Mouse (Mus musculus) cortical plate, adult 2 months (tissue): ENCODE data around the gene Naga. TPM values are rescaled to one million over a fixed set of nuclear protein-coding genes. Genes with fewer than 3 reads are reported as not detected.
A peak's percentile ranks its signal among the peaks of the same experiment; 100 is the strongest.
"Not testable (repeated sequence)": the region's sequence is repeated elsewhere in the genome, so short reads cannot be mapped to it uniquely, and the experiment has no call there.

Source experiments
- H3K27ac ChIP-seq: fragments of 200-500 bp; 2 replicates; pipeline ENCODE4 v1.5.1; 2012; ENCODE audit warnings: low read length, control low read depth, inconsistent platforms; ENCODE audit not compliant: insufficient read depth
- H3K4me1 ChIP-seq: fragments of 200-500 bp; 2 replicates; pipeline ENCODE4 v1.6.1; 2011; ENCODE audit warnings: low read length; ENCODE audit not compliant: control insufficient read depth, insufficient read depth
- H3K4me3 ChIP-seq: fragments of 200-500 bp; 2 replicates; pipeline ENCODE4 v1.5.1; 2011; ENCODE audit warnings: mild to moderate bottlenecking, low read length, control low read depth; ENCODE audit not compliant: insufficient read depth
- CTCF ChIP-seq: fragments of 200-500 bp; IDR thresholded peaks from 2 replicates; pipeline ENCODE4 v1.5.1; 2011; ENCODE audit warnings: mild to moderate bottlenecking, control low read depth, low read length; ENCODE audit not compliant: insufficient read depth; ENCODE audit errors: extremely low read depth
- POLR2A ChIP-seq: fragments of 200-500 bp; IDR thresholded peaks from 2 replicates; pipeline ENCODE4 v1.6.1; 2011; ENCODE audit warnings: mild to moderate bottlenecking, low read length, control low read depth; ENCODE audit not compliant: insufficient read depth; ENCODE audit errors: extremely low read depth
- polyA plus RNA-seq: library from polyadenylated mRNA; depleted of rRNA; stranded (reverse); fragments of >200 nt; gene quantifications from 2 replicates; pipeline ENCODE4 v1.2.3, GENCODE M21; 2012

The Naga gene
- polyA plus RNA-seq, 1 experiment: 54.8 TPM

DNA sequence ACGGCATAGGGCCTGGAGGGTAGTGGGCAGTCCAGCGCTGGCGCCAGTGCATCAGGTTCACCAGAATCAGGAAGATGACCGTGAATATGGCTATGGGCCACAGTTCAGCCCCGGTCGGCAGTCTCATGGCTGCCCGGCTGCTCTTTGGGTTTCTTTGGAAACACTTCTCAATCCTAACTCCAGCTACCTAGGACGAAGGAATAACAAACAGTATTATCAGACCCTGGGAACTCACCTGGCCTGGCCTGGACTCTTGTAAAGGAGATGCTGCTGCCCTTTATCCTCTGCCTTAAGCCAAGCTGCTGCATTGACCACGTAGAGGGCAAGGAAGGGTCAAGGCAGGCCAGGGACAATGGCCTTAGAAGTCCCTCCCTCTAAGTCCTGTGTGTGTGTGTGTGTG is 37.1 kb upstream of the Naga start:
- peak overlapping the region; percentile 86; the same call in 1 of the 2 replicates for H3K27ac ChIP-seq
- H3K4me1 ChIP-seq: peaks cover 2% of the 10 kb centered on the region
- H3K4me3 ChIP-seq: no peak overlapping the region
- no peak for TF ChIP-seq CTCF
- TF ChIP-seq POLR2A: no peak

DNA sequence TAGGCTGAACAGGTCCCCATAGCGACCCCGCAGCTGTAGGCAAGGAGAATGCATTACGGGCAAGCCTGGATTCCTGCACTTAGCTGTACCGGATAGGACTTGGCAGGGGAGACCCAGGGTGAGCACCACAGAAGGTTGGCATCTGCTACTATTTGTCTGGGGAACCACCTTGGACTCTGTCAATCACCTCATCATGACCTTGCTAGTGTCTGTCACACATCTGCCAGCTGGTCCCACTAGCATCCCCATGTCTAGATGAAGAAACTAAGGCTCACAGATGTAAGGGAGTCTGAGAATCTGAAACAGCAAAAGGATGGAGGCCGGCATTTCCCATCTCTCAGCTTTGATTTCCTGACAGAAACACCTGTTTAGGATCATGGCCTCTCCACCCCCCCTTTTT is 35.7 kb upstream of the Naga start:
- no peak for TF ChIP-seq CTCF
- TF ChIP-seq POLR2A: no peak
- no peak overlapping the region for H3K27ac ChIP-seq
- no peak overlapping the region for H3K4me3 ChIP-seq
- H3K4me1 ChIP-seq: peaks cover 2% of the 10 kb centered on the region

DNA sequence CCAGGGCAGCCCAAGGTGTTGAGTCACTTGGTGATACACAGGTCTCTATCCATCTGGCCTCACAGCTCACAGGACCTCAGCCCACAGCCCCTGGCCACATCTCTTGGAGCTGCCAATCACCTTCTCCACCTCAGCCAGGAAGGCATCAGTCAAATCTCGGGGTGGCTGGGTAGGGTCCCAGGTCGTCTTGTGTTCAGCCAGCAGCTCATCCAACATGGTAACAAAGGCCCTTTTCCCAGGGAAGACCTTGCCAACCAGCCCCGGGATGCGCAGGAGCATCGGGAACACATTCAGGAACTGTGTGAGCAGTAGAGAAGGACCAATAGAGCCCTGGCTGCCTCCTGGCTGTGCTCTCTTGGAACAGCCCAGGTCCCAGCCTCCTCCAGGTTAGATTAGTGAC is 34.3 kb upstream of the Naga start:
- H3K27ac ChIP-seq: no peak overlapping the region
- no peak for TF ChIP-seq POLR2A
- no peak overlapping the region for H3K4me3 ChIP-seq
- H3K4me1 ChIP-seq: peaks cover 2% of the 10 kb centered on the region

DNA sequence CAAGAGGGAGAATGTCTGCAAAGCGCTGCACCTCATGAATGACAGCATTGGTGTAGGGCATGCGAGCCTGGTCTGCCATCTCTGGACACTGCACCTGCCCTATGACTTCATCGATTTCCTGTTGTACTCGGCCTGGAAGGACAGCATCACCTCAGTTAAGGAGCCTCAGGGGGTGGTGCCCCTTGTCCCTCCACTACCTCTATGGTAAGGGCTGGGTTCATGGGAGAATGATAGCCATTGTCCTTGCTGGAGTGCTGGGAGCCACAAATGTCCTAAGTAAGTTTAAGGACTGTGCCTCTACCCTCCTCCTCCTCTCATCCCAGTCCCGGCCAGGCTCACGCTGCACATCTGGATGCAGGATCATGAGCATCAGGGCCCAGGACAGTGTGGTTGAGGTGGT is 33.7 kb upstream of the Naga start:
- Histone ChIP-seq H3K4me3 (no peak overlapping the region), H3K4me1 (peaks cover 2% of the 10 kb centered on the region), H3K27ac (no peak overlapping the region)
- TF ChIP-seq CTCF (no peak), POLR2A (no peak)

DNA sequence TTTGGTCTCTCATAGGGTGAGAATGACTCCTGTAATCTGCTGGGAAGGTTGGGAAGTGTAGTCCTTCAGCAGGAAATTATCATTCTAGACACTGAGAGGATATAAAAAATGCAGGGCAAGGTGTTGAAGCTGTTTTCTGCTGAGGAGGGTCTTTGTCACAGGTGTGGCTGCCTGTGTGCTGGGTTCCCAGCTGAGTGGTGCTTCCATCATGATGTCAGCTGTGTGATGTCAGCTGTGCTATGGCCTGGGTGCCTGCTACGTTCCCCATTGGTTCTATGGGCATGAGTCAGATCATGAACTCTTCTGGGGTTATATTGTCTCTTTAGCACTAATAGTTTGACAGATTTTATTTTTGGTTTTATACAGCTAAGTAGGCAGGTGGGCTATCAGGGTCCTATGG is 30.1 kb upstream of the Naga start:
- no peak overlapping the region for H3K27ac ChIP-seq
- no peak for TF ChIP-seq POLR2A
- TF ChIP-seq CTCF: no peak

DNA sequence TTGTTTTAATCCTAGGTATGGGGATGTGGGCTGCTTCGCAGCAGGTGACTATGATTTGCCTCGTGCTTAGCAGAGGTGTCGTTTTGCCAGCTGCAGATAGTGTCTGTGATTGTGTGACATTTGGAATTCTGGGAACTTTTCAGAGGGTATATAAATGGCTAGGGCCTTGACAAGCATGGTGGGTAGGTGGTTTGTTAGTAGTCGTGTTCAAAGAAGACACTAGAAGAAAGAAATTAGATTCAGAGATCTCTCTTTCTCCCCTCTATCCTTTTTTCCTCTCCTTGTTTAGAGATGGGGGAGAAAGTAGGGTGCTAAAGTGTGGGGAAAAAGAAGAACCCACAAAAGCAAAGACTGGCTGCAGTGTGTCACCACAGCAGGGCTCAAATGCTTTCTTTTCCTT is 29.4 kb upstream of the Naga start:
- H3K4me1 ChIP-seq: no peaks in the 10 kb centered on the region
- H3K4me3 ChIP-seq: no peak overlapping the region
- H3K27ac ChIP-seq: no peak overlapping the region
- TF ChIP-seq CTCF (no peak), POLR2A (no peak)

More for the DNA sequence above, 30.1 kb upstream of the Naga start:
- Histone ChIP-seq H3K4me1 (no peaks in the 10 kb centered on the region), H3K4me3 (no peak overlapping the region)

DNA sequence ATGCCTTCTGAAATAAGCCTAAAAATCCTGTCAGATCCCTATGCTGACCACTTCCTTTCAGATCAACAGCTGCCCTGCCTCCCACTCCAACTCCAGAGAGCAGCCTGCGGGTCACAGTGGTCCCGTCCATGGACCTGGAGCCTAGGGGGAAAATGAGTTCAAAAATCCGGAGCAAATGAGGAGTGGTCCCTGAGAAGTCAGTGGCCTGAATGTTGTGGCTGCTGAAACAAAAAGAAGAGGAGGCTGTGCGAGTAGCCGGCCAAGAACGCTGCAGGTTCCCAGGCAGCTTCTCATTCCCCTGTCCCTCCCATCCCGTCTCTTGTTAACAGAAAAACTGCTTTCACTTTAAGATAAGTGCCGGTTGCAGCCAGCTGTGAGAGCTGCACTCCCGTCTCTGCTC is 25.8 kb upstream of the Naga start:
- H3K27ac ChIP-seq, H3K4me3 ChIP-seq, H3K4me1 ChIP-seq: not testable (repeated sequence)

DNA sequence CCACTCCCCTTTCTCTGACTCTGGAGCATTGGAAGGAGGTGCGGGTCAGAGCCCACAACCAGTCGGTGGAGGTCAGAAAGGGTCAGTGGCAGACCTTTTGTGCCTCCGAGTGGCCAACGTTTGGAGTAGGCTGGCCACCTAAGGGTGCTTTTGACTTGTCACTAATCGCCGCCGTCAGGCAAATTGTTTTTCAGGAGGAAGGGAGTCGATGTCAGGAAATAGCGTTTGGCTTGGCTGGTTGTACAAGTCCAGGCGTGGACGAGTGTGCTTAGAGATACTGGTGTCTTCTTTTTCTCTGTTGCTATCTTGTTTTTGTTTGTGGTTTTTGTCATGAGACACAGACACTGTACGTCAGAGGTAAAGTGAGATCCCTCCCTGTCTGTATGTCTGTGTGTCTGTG is 25.1 kb upstream of the Naga start:
- H3K4me1 ChIP-seq, H3K27ac ChIP-seq, H3K4me3 ChIP-seq: not testable (repeated sequence)

DNA sequence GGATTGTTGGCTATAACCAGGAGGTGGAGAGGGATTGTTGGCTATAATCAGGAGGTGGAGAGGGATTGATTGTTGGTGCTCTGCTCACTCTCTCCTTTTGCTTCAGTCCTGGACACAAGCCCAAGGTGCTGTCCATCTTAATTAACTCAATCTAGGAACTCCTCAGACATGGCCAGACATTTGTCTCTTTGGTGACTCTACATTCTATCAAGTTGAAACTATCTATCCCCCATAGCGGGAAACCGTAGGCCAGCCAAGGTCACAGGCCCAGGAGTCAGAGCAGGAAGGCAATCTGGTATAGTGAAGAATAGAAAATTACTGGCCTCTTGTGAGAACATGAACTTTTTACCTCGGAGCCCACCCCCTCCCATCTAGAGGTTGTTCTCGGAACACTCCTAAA is 23.5 kb upstream of the Naga start:
- H3K4me1 ChIP-seq: no peaks in the 10 kb centered on the region
- no peak overlapping the region for H3K27ac ChIP-seq
- TF ChIP-seq CTCF (no peak), POLR2A (no peak)
- H3K4me3 ChIP-seq: no peak overlapping the region

DNA sequence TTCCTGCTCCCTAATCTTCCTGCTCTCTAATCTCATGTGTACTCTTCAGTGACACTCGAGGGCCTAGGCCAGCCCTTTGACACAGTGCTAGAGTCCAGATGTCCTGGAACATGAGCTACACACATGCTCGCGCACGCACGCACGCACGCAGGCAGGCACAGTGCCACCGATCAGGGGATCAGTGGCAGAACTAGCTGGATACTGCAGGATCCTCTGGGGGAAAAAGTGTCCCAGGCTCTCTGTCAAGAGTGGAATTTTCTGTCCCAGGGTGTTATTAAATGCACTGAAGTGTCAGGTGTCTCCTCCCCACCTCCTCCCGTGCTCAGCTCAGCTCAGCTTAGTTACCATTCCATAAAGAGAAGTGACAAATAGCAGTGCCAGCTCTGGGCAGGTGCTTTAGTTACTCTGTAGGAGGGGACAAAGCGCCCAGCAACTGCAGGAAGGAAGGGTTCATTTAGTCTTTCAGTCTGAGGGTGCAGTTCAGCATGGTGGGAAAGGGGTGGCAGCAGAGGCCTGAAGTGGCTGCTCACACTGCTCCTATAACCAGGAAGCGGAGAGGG is 22.8 kb upstream of the Naga start:
- Histone ChIP-seq H3K27ac (no peak overlapping the region), H3K4me3 (no peak overlapping the region), H3K4me1 (no peaks in the 10 kb centered on the region)
- no peak for TF ChIP-seq POLR2A
- peak; percentile 54 for TF ChIP-seq CTCF

DNA sequence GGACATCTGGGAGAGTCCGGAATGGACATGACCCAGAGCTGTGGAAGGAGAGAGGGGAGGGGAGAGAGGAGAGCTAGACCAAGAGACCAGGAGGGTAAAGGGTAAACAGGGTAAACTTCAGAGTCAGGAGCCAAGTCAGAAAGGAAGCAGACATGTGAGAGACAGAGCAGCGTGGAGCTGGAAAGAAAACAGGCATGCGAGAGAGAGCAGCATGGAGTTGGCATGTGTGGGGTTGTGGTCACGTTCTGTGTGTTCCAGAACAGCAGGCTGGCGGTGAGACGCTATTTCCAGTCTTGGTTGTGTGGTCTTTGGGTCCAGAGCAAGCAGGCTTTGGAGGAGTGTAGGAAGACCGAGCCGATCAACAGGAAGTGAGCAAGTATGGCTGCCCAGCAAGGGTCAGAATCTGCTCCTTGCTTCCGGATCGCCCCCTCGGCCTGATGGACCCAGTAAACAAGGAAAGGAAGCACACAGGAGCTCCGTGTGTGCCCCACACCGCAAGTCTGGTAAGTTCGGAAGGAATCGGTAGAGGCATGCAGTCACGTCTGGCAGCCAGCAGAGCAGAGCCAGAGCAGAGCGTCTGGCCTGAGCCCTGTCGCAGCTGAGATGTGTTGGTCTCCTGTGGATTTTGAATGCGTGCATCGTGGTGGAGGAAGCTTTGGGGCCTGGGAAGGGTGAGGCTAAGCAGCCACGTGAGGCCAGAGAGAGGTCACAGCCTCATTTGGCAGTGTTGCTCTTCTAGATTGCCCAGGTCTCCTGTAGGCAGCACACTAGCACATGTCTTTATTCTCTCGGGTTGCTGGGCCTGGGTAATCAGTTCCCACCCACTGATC is 19.9 kb upstream of the Naga start:
- Histone ChIP-seq H3K4me1 (no peaks in the 10 kb centered on the region), H3K4me3 (no peak overlapping the region), H3K27ac (no peak overlapping the region)
- no peak for TF ChIP-seq CTCF
- no peak for TF ChIP-seq POLR2A
